Mouse (Mus musculus) hindbrain, postnatal 0 days (tissue): ENCODE measurements around the gene Figla. TPM values are rescaled to one million over a fixed set of nuclear protein-coding genes. Genes with fewer than 3 reads are reported as not detected.

Experiments used
- ATAC-seq: fragments of 200-750 bp; cut with Nextera tagmentation; 2 replicates; pipeline ENCODE4 v1.8.0; 2017; ENCODE audit warnings: mild to moderate bottlenecking, moderate TSS enrichment, moderate library complexity
- DNase-seq: peaks from one replicate; pipeline ENCODE4 v3.0.0-alpha.2; 2015; ENCODE audit warnings: low spot score
- H3K27ac ChIP-seq: fragments of 300-500 bp; sonication (generic); 2 replicates; pipeline ENCODE4 v1.5.1; 2014; ENCODE audit warnings: mild to moderate bottlenecking
- H3K27me3 ChIP-seq: fragments of 300-500 bp; sonication (generic); 2 replicates; pipeline ENCODE4 v1.6.1; 2014; ENCODE audit warnings: low read length, mixed read lengths; ENCODE audit not compliant: insufficient read depth
- H3K36me3 ChIP-seq: fragments of 300-500 bp; sonication (generic); 2 replicates; pipeline ENCODE4 v1.6.1; 2014; ENCODE audit warnings: low read length, mixed read lengths; ENCODE audit not compliant: insufficient read depth
- H3K4me1 ChIP-seq: fragments of 300-500 bp; sonication (generic); 2 replicates; pipeline ENCODE4 v1.6.1; 2014; ENCODE audit warnings: antibody characterized with exemption, low read length, mixed read lengths; ENCODE audit not compliant: insufficient read depth
- H3K4me2 ChIP-seq: fragments of 300-500 bp; sonication (generic); 2 replicates; pipeline ENCODE4 v1.6.1; 2014; ENCODE audit warnings: low read depth, mild to moderate bottlenecking, low read length, moderate library complexity, mixed read lengths
- H3K4me3 ChIP-seq: fragments of 300-500 bp; sonication (generic); 2 replicates; pipeline ENCODE4 v1.5.1; 2014; ENCODE audit warnings: low read length
- H3K9ac ChIP-seq: fragments of 300-500 bp; sonication (generic); replicated peaks from 2 replicates; pipeline ENCODE4 v1.6.1; 2014; ENCODE audit warnings: mild to moderate bottlenecking, low read length, moderate library complexity, mixed read lengths
- H3K9me3 ChIP-seq: fragments of 300-500 bp; sonication (generic); 2 replicates; pipeline ENCODE4 v1.6.1; 2016; ENCODE audit warnings: low read length, mixed read lengths
- CTCF ChIP-seq: IDR thresholded peaks from 2 replicates; pipeline ENCODE4 v1.5.1; 2016; ENCODE audit warnings: antibody characterized with exemption, control low read depth, low read depth
- WGBS: fragments of 180-500 bp; shearing (Covaris S2); extraction: QIAGEN DNeasy Blood & Tissue Kit; methylation state at CpG from one replicate; pipeline ENCODE4 v1.1.7; 2014; 5-methylcytosine and 5-hydroxymethylcytosine counted together
- polyA plus RNA-seq: library from polyadenylated mRNA; unstranded; fragments of >200 nt; fragmentation: Nextera tagmentation; extraction: Ambion mirVana; gene quantifications from 2 replicates; pipeline ENCODE4 v1.2.1, GENCODE M21; 2015
- total RNA-seq: library from RNA; depleted of rRNA; stranded (reverse); fragments of >200 nt; gene quantifications from 2 replicates; pipeline ENCODE4 v1.2.3, GENCODE M21; 2014; rRNA removed

The Figla gene
- not detected in 2 replicates for total RNA-seq
- not detected in 2 replicates for polyA plus RNA-seq

GRCm38 (mm10) chr6:86015871-86016270 is at the start of gene Figla:
Gene Figla (plus strand): TSS chr6:86016171.
- TF ChIP-seq CTCF = no peak
- Histone ChIP-seq H3K4me2 (no peak within 1 kb of the TSS), H3K27me3 (no peaks in the 10 kb centered on the region), H3K9ac (no peak within 1 kb of the TSS), H3K4me3 (no peak within 1 kb of the TSS), H3K9me3 (no peaks in the 10 kb centered on the region), H3K36me3 (no peaks in the 10 kb centered on the region), H3K4me1 (no peaks in the 10 kb centered on the region), H3K27ac (no peak within 1 kb of the TSS)
- DNase-seq (no peak), ATAC-seq (no peak)
- 83% methylated on average over 9 of the region's 9 CpGs for WGBS

GRCm38 (mm10) chr6:85966686-85967085 is 49.3 kb upstream of the Figla start:
- Histone ChIP-seq H3K9me3 (no peaks in the 10 kb centered on the region), H3K27ac (no peak overlapping the region), H3K36me3 (no peaks in the 10 kb centered on the region), H3K27me3 (no peaks in the 10 kb centered on the region), H3K4me1 (no peaks in the 10 kb centered on the region), H3K9ac (no peak overlapping the region), H3K4me2 (no peak overlapping the region), H3K4me3 (no peak overlapping the region)
- TF ChIP-seq CTCF = no peak
- DNase-seq (no peak), ATAC-seq (no peak)
- 86% methylated on average over 4 of the region's 4 CpGs for WGBS

GRCm38 (mm10) chr6:85969889-85970288 is 46.1 kb upstream of the Figla start:
- 68% methylated on average over 2 of the region's 2 CpGs for WGBS
- no peak overlapping the region for H3K27ac ChIP-seq
- H3K9me3 ChIP-seq = no peaks in the 10 kb centered on the region
- TF ChIP-seq CTCF = no peak
- H3K4me1 ChIP-seq = no peaks in the 10 kb centered on the region
- H3K4me2 ChIP-seq = no peak overlapping the region
- H3K27me3 ChIP-seq = no peaks in the 10 kb centered on the region
- no peak overlapping the region for H3K4me3 ChIP-seq
- DNase-seq = no peak
- ATAC-seq = no peak
- no peak overlapping the region for H3K9ac ChIP-seq
- no peaks in the 10 kb centered on the region for H3K36me3 ChIP-seq

- H3K4me1 ChIP-seq = no peaks in the 10 kb centered on the region
- H3K36me3 ChIP-seq = no peaks in the 10 kb centered on the region
- TF ChIP-seq CTCF = no peak
- H3K4me2 ChIP-seq = no peak overlapping the region
- ATAC-seq = no peak
- H3K4me3 ChIP-seq = no peak overlapping the region
- H3K27me3 ChIP-seq = no peaks in the 10 kb centered on the region
- H3K27ac ChIP-seq = no peak overlapping the region
- WGBS = 67% methylated on average over 3 of the region's 3 CpGs
- DNase-seq = no peak
- H3K9me3 ChIP-seq = no peaks in the 10 kb centered on the region
- no peak overlapping the region for H3K9ac ChIP-seq
Measured at GRCm38 (mm10) chr6:85972699-85973098, 43.3 kb upstream of the Figla start.

- Histone ChIP-seq H3K27ac (no peak overlapping the region), H3K4me3 (no peak overlapping the region), H3K4me2 (no peak overlapping the region), H3K27me3 (no peaks in the 10 kb centered on the region), H3K9ac (no peak overlapping the region), H3K36me3 (no peaks in the 10 kb centered on the region), H3K4me1 (no peaks in the 10 kb centered on the region), H3K9me3 (no peaks in the 10 kb centered on the region)
- no peak for ATAC-seq
- 86% methylated on average over 3 of the region's 3 CpGs for WGBS
- no peak for TF ChIP-seq CTCF
- no peak for DNase-seq
Measured at GRCm38 (mm10) chr6:85973336-85973735, 42.6 kb upstream of the Figla start.

- TF ChIP-seq CTCF = no peak
- Histone ChIP-seq H3K27ac (no peak overlapping the region), H3K4me3 (no peak overlapping the region), H3K4me1 (no peaks in the 10 kb centered on the region), H3K9me3 (no peaks in the 10 kb centered on the region), H3K4me2 (no peak overlapping the region), H3K9ac (no peak overlapping the region), H3K36me3 (no peaks in the 10 kb centered on the region), H3K27me3 (no peaks in the 10 kb centered on the region)
- no peak for DNase-seq
- no peak for ATAC-seq
- WGBS = 73% methylated on average over 10 of the region's 10 CpGs
Measured at GRCm38 (mm10) chr6:85974941-85975617, 40.9 kb upstream of the Figla start.

GRCm38 (mm10) chr6:85975761-85976160 is 40.2 kb upstream of the Figla start:
- Histone ChIP-seq H3K27me3 (no peaks in the 10 kb centered on the region), H3K4me1 (no peaks in the 10 kb centered on the region), H3K4me3 (no peak overlapping the region), H3K9me3 (no peaks in the 10 kb centered on the region), H3K9ac (no peak overlapping the region), H3K27ac (no peak overlapping the region), H3K36me3 (no peaks in the 10 kb centered on the region), H3K4me2 (no peak overlapping the region)
- DNase-seq = no peak
- no peak for ATAC-seq
- TF ChIP-seq CTCF = no peak
- 83% methylated on average over 1 of the region's 1 CpGs for WGBS
